Mouse (Mus musculus) spleen, postnatal 10 days (tissue): Measurements from ENCODE around the gene Dnajc1.
A peak's percentile ranks its signal among the peaks of the same experiment; 100 is the strongest.

Source experiments
- DNase-seq, 2 experiments: peaks; one replicate each; pipeline ENCODE4 v3.0.0; 2021 to 2022; ENCODE audit warnings: low spot score in 2 of 2

Gene Dnajc1

DNA sequence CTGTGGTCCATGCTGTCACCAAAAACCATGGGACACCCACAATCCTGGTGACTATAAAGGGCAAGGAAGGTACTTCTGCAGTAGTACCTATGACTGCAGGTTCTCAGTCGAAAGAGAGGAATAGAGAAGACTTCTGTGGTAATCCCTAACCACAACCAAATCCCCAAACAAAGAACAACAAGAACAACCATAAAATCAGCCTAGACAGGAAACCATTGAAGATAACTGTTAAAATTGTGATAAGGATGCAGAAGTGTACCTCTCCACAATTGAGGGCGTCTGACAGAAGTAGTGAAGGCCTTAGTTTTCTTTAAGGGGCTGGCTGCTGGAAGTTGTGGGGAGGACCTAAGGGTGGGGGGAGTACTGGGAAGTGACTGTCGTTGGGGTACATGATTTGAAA lies 91.7 kb downstream of the Dnajc1 start:
- no peak for DNase-seq

DNA sequence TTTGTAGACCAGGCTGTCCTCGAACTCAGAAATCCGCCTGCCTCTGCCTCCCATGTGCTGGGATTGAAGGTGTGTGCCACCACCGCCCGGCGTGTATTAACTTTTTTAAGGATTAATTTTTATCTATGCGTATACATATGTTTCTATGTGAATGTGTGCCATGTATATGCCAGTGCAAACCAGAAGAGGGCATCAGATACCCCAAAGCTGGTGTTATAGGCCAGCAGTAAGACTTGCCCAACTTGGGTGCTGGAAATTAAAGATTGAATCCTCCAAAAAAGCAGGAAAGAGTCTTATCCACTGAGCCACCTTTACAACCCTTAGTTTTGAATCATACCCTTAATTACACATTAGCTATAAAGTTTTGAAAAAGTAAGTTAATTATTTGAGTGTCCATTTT lies 107.5 kb downstream of the Dnajc1 start:
- no peak for DNase-seq

- no peak for DNase-seq
Observed at GRCm38 (mm10) chr2:18265736-18266135, 126.9 kb downstream of the Dnajc1 start.

DNA sequence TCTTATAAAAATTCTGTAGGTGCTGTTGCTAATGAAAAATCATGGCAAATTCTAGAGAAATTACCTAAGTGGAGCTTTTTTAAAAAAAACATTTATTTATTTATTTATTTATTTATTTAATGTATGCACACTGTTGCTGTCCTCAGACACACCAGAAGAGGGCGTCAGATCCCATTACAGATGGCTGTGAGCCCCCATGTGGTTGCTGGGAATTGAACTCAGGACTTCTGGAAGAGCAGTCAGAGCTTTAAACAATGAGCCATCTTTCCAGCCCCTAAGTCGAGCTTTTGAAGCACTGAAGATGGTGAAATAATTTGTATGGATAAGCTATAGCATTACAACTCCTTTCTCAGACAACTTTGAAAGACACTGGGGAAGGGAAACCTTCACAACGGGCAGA lies 128.1 kb downstream of the Dnajc1 start:
- no peak for DNase-seq

GRCm38 (mm10) chr2:18262298-18262697 lies 130.3 kb downstream of the Dnajc1 start:
- DNase-seq = no peak

- DNase-seq = no peak
Observed at GRCm38 (mm10) chr2:18249224-18249623, 143.4 kb downstream of the Dnajc1 start.

DNA sequence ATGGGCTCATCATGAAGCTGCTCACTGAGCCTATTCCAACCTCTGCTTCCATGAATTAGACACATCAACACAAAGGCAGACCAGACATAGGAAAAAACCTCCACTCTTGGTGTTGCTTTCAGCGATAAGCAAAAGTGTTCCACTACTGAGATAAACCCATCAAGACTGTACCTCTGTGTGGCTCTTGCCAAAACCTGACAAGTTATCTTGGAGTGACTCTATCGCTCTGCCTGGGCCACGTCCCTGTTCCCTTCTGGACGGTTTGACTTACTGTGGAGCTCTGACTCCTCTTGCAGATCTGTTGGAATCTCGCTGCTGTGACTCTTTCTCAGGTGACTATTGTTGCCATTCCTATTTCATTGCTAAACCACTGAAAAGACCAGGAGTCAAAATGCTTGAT lies 157.1 kb downstream of the Dnajc1 start:
- DNase-seq = no peak

DNA sequence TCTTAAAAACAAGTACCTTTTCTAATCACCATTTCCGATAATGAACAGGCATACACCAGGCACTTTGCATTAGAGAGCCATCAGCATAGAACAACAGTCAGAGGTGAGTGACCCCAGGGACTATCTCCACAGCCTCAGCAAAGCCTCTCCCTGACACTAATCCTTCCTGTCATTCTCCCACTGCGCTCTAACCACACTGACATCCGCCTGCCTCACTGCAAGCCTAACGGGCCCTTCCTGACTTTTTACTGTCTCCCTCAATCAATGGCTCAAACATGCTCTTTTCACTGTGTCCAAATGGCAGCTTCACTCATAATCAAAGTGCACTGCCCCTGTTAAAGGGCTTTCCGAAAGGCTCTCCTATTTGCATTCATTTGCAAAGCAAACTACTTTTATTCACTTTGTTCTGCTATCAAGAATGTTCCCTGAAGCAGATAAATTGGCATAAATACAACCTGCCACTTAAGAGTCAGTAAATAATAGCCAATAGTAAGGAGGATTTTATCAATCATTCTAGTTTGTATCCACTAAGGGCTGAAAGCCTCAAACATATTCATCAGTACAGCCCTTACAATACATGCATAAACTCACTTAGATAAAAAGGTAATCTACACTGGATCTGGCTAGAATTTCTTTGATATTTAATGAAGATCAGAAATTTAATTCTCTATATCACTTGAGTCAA lies 159.6 kb downstream of the Dnajc1 start:
- no peak for DNase-seq

DNA sequence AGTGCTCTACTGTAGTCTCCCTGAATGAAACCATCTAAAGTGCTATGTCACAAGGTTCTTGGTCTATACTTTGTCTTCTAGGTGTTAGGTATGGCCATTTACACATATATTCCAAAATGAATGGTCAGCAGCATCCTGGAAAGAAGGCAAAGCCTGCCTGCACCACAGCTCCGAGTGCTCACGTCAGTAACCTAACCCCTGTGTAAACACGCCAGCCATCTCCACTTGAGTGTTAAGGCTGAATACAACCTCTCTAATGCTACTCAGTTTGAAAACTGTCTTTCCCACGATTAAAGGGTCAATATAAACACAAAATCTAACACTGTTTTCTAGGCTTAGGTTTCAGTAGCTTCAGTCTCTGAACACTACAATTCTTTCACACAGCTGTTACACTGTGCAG lies 161.5 kb downstream of the Dnajc1 start:
- DNase-seq = no peak

- no peak for DNase-seq
Observed at GRCm38 (mm10) chr2:18229279-18229678, 163.4 kb downstream of the Dnajc1 start.

DNA sequence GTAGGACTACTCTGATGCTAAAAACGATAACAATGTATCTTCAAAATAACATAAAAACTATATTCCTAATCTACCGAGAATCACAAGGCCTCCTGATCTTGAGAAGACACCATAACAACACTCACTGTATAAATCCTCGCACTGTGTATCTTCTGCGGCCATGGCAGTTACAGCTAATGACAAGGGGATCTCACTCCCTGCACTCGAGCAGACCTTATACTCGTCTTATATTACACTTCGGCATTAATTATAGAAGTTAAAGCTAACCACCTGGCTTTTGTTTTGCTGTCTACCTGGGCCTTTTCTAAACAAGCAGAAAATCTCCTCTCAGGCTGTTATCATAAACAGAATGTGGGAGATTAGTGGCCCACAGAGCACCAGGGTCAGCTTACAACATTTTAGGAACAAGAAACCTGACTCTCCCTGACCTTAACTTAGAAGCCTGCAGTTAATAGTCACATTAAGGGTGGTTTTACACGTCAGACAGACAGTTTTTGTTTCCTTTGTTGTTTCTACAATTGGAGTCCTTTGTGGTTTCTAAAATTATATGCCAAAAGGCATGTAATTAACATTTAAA lies 164.1 kb downstream of the Dnajc1 start:
- no peak for DNase-seq

- no peak for DNase-seq
Observed at GRCm38 (mm10) chr2:18219569-18219968, 173.1 kb downstream of the Dnajc1 start.

DNA sequence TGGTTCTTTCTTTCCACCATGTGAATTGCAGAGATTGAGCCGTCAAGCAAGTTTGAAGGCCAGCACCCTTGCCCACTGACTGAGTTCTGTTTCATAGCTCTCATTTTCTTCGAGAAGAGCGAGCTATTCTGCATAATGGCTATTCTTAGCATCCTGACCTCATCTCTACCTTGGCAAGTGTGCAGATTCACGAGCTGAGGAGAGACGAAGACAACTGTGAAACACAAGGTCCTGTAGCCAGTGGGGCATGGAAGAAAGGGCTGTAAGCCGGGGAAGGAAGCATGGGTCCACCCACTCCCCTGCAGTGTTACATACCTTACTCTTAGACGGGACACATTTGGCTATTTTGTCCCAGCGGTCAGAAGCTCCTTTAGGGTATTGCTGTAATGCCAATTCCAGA lies 173.5 kb downstream of the Dnajc1 start:
- no peak for DNase-seq

GRCm38 (mm10) chr2:18218500-18218899 lies 174.1 kb downstream of the Dnajc1 start:
- no peak for DNase-seq

DNA sequence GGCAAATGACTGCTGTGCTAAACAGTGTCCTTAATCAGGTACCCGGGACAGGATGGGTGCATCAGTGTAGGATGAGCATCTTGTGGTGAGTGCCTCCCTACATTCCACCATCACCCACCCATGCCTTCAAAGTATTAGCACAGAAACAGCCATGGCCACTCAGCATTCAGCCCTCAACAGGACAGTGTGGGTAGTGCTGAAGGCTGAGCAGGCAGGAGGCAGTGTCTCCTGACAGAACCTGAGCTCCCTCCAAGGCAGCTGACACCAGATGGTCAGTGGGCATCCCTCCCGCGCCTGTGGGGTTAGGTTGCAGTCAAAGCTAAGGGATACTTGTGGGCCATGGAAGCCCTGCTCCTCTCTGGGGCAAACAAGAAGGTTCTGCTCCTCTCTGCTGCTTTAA lies 174.8 kb downstream of the Dnajc1 start:
- DNase-seq = no peak

GRCm38 (mm10) chr2:18214031-18214430 lies 178.6 kb downstream of the Dnajc1 start:
- no peak for DNase-seq

DNA sequence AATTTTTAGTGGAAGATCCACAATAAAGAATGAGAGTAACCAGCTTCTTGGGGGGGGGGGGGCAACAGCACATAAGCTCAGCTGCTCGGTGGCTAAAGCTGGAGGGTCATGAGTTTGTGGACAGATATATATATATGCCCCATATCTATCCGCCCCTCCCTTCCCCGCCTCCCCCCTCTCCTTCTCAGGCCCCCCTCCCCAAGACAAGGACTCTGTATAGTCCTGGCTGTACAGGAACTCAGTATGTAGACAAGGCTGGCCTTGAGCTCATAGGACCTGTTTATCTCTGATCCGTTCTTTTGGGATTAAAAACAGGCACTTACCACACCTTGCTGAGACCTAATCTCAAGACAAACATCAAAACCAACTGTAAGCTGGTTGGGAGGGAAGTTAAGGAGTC lies 182.7 kb downstream of the Dnajc1 start:
- DNase-seq = no peak

GRCm38 (mm10) chr2:18209211-18209823 lies 183.3 kb downstream of the Dnajc1 start:
- no peak for DNase-seq

GRCm38 (mm10) chr2:18208578-18208977 lies 184.1 kb downstream of the Dnajc1 start:
- DNase-seq = no peak

DNA sequence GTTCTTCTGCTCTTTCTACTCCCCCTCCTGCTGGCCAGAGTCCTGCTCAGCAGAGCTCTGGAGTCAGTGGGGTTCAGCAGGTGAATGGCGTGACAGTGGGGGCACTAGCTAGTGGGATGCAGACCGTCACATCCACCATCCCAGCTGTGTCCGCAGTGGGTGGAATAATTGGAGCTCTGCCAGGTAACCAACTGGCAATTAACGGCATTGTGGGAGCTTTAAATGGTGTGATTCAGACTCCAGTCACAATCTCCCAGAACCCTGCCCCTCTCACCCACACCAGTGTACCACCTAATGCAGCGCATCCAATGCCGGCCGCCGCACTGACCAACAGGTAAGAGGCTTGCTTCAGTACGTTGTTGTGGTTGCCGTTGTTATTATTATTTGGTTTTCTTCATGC lies 185.8 kb downstream of the Dnajc1 start:
- DNase-seq = no peak

DNA sequence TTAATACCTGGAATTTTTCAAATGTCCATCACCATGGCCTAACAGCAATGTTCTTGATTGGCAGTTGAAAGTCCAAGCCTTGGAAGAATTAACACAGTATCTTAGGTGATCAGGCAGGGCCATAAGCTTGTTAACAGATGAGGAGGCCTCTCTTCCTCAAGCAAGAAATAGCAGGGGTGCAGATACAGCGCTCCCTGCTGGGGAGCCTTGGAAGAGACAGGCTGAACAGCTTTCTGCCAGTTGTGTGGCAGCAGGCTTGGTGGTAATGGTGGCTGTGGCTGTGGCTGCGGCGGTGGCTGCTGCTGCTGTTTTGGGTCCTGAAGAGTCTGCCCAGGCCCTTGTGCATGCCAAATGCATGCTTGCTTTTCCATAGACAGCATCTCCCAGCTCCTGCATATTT lies 187.5 kb downstream of the Dnajc1 start:
- DNase-seq = peak; percentile 43 to 72

GRCm38 (mm10) chr2:18202923-18203322 lies 189.7 kb downstream of the Dnajc1 start:
- DNase-seq = no peak

- DNase-seq = no peak
Observed at GRCm38 (mm10) chr2:18201820-18202462, 190.7 kb downstream of the Dnajc1 start.
